Mouse (Mus musculus): Measurements from ENCODE around the gene Ubash3b. TPM values are rescaled to one million over a fixed set of nuclear protein-coding genes. Genes with fewer than 3 reads are reported as not detected.

Ubash3b gene
- polyA plus RNA-seq, 2 experiments = 6.1 to 10.3 TPM

- 92% methylated on average over 2 of the region's 2 CpGs for WGBS
- Histone ChIP-seq H3K27me3 (ENCODE audit: control insufficient read depth, insufficient read depth, low read length) (no peaks in the 10 kb centered on the region), H3K4me1 (ENCODE audit: control insufficient read depth, insufficient read depth, low read length) (no peaks in the 10 kb centered on the region), H3K9me3 (ENCODE audit: control insufficient read depth, low read length) (no peaks in the 10 kb centered on the region), H3K4me3 (replicated peaks; ENCODE audit: low read length) (no peak overlapping the region), H3K36me3 (ENCODE audit: control insufficient read depth, insufficient read depth, low read length) (no peaks in the 10 kb centered on the region), H3K4me2 (replicated peaks; ENCODE audit: low read depth, low read length, severe bottlenecking) (no peak overlapping the region), H3K27ac (replicated peaks; ENCODE audit: low read depth, low read length) (no peak overlapping the region), H3K9ac (ENCODE audit: low read depth, low read length, severe bottlenecking) (no peak overlapping the region)
- TF ChIP-seq POLR2A (IDR thresholded peaks at IDR 0.05; ENCODE audit: borderline replicate concordance, extremely low read depth, insufficient read depth, insufficient read length) = no peak
- DNase-seq (ENCODE audit: low spot score) (no peak), ATAC-seq (ENCODE audit: low FRiP score, low read depth) (no peak)
Measured at GRCm38 (mm10) chr9:41047654-41048053, 113.8 kb downstream of the Ubash3b start.

GRCm38 (mm10) chr9:41044626-41045025 lies 116.9 kb downstream of the Ubash3b start:
- Histone ChIP-seq H3K36me3 (ENCODE audit: control insufficient read depth, insufficient read depth, low read length) (no peaks in the 10 kb centered on the region), H3K9me3 (ENCODE audit: control insufficient read depth, low read length) (no peaks in the 10 kb centered on the region), H3K9ac (ENCODE audit: low read depth, low read length, severe bottlenecking) (no peak overlapping the region), H3K4me3 (replicated peaks; ENCODE audit: low read length) (no peak overlapping the region), H3K4me1 (ENCODE audit: control insufficient read depth, insufficient read depth, low read length) (no peaks in the 10 kb centered on the region), H3K27me3 (ENCODE audit: control insufficient read depth, insufficient read depth, low read length) (no peaks in the 10 kb centered on the region), H3K4me2 (replicated peaks; ENCODE audit: low read depth, low read length, severe bottlenecking) (no peak overlapping the region), H3K27ac (replicated peaks; ENCODE audit: low read depth, low read length) (no peak overlapping the region)
- no peak for ATAC-seq (ENCODE audit: low FRiP score, low read depth)
- 14% methylated on average over 3 of the region's 3 CpGs for WGBS
- no peak for TF ChIP-seq POLR2A (IDR thresholded peaks at IDR 0.05; ENCODE audit: borderline replicate concordance, extremely low read depth, insufficient read depth, insufficient read length)
- peak; percentile 89 for DNase-seq (ENCODE audit: low spot score)

- H3K27me3 ChIP-seq (ENCODE audit: control insufficient read depth, insufficient read depth, low read length) = no peaks in the 10 kb centered on the region
- H3K4me2 ChIP-seq (replicated peaks; ENCODE audit: low read depth, low read length, severe bottlenecking) = no peak overlapping the region
- DNase-seq (ENCODE audit: low spot score) (no peak), ATAC-seq (ENCODE audit: low FRiP score, low read depth) (no peak)
- H3K4me3 ChIP-seq (replicated peaks; ENCODE audit: low read length) = no peak overlapping the region
- no peak overlapping the region for H3K27ac ChIP-seq (replicated peaks; ENCODE audit: low read depth, low read length)
- TF ChIP-seq POLR2A (IDR thresholded peaks at IDR 0.05; ENCODE audit: borderline replicate concordance, extremely low read depth, insufficient read depth, insufficient read length) = no peak
- no peak overlapping the region for H3K9ac ChIP-seq (ENCODE audit: low read depth, low read length, severe bottlenecking)
- H3K36me3 ChIP-seq (ENCODE audit: control insufficient read depth, insufficient read depth, low read length) = no peaks in the 10 kb centered on the region
- 92% methylated on average over 5 of the region's 5 CpGs for WGBS
- no peaks in the 10 kb centered on the region for H3K9me3 ChIP-seq (ENCODE audit: control insufficient read depth, low read length)
- H3K4me1 ChIP-seq (ENCODE audit: control insufficient read depth, insufficient read depth, low read length) = peaks cover 3% of the 10 kb centered on the region; the same call in 1 of the 2 replicates
Measured at GRCm38 (mm10) chr9:41043641-41044040, 117.9 kb downstream of the Ubash3b start.

- Histone ChIP-seq H3K27me3 (ENCODE audit: control insufficient read depth, insufficient read depth, low read length) (no peaks in the 10 kb centered on the region), H3K27ac (replicated peaks; ENCODE audit: low read depth, low read length) (no peak overlapping the region), H3K4me2 (replicated peaks; ENCODE audit: low read depth, low read length, severe bottlenecking) (no peak overlapping the region), H3K9ac (ENCODE audit: low read depth, low read length, severe bottlenecking) (no peak overlapping the region), H3K4me1 (ENCODE audit: control insufficient read depth, insufficient read depth, low read length) (peaks cover 10% of the 10 kb centered on the region), H3K36me3 (ENCODE audit: control insufficient read depth, insufficient read depth, low read length) (no peaks in the 10 kb centered on the region), H3K4me3 (replicated peaks; ENCODE audit: low read length) (no peak overlapping the region), H3K9me3 (ENCODE audit: control insufficient read depth, low read length) (no peaks in the 10 kb centered on the region)
- TF ChIP-seq POLR2A (IDR thresholded peaks at IDR 0.05; ENCODE audit: borderline replicate concordance, extremely low read depth, insufficient read depth, insufficient read length) = no peak
- ATAC-seq (ENCODE audit: low FRiP score, low read depth) = no peak
- DNase-seq (ENCODE audit: low spot score) = no peak
- WGBS = 49% methylated on average over 3 of the region's 3 CpGs
Measured at GRCm38 (mm10) chr9:41041404-41041803, 120.1 kb downstream of the Ubash3b start.

- Histone ChIP-seq H3K36me3 (ENCODE audit: control insufficient read depth, insufficient read depth, low read length) (no peaks in the 10 kb centered on the region), H3K27me3 (ENCODE audit: control insufficient read depth, insufficient read depth, low read length) (no peaks in the 10 kb centered on the region), H3K9me3 (ENCODE audit: control insufficient read depth, low read length) (no peaks in the 10 kb centered on the region), H3K9ac (ENCODE audit: low read depth, low read length, severe bottlenecking) (no peak overlapping the region), H3K4me1 (ENCODE audit: control insufficient read depth, insufficient read depth, low read length) (peaks cover 10% of the 10 kb centered on the region), H3K27ac (replicated peaks; ENCODE audit: low read depth, low read length) (peak overlapping the region; percentile 75), H3K4me3 (replicated peaks; ENCODE audit: low read length) (no peak overlapping the region), H3K4me2 (replicated peaks; ENCODE audit: low read depth, low read length, severe bottlenecking) (no peak overlapping the region)
- DNase-seq (ENCODE audit: low spot score) (peak; percentile 46), ATAC-seq (ENCODE audit: low FRiP score, low read depth) (peak; percentile 81)
- 35% methylated on average over 9 of the region's 9 CpGs for WGBS
- TF ChIP-seq POLR2A (IDR thresholded peaks at IDR 0.05; ENCODE audit: borderline replicate concordance, extremely low read depth, insufficient read depth, insufficient read length) = no peak
Measured at GRCm38 (mm10) chr9:41038150-41038664, 123.3 kb downstream of the Ubash3b start.

Measured in limb, embryonic 14.5 days (tissue).